Mouse (Mus musculus) regulatory T cell (primary cell): Measurements from ENCODE around the gene Atr.

Experiments
- in situ Hi-C: fragments of 300-600 bp; cut with MboI, MseI; formaldehyde crosslinking; loops from one replicate; pipeline ENCODE4 v1.15.1; 2025; ENCODE audit warnings: high pct_unique_total_duplicates

Atr gene

GRCm38 (mm10) chr9:95857414-95858026 lies at the start of gene Atr:
Gene Atr (plus strand): TSS chr9:95857597.
- in situ Hi-C loops: loop anchor here (5.0 kb wide), 1 partner anchor 345 kb away; the partner anchor contains the start of gene U2surp

- in situ Hi-C loops: no loop called here
These were observed 47.8 kb upstream of the Atr start for GRCm38 (mm10) chr9:95809596-95809995.

- in situ Hi-C loops: no loop called here
These were observed 45.6 kb upstream of the Atr start for GRCm38 (mm10) chr9:95811817-95812216.

GRCm38 (mm10) chr9:95813721-95814531 lies 43.5 kb upstream of the Atr start:
- in situ Hi-C loops: no loop called here

- in situ Hi-C loops: no loop called here
These were observed 42.3 kb upstream of the Atr start for GRCm38 (mm10) chr9:95815015-95815673.

DNA sequence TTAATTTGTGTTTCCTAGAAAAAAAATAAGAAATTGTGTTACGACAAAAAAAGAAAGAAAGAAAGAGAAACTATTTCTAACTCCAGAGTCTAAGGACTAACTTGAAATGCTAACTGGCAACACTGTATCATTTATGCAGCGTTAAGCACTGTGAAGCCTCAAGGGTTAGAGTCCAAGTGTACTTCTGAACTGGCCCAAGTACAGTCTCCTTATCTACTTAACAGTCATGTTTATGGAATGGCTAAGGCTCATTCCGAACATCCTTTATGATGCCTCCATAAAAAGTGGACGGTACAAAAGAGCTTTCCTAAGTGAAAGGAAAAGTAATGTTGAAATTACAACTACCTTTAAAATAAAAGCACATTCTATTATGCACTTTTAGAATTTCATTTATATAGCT lies 41.7 kb upstream of the Atr start:
- in situ Hi-C loops: no loop called here

DNA sequence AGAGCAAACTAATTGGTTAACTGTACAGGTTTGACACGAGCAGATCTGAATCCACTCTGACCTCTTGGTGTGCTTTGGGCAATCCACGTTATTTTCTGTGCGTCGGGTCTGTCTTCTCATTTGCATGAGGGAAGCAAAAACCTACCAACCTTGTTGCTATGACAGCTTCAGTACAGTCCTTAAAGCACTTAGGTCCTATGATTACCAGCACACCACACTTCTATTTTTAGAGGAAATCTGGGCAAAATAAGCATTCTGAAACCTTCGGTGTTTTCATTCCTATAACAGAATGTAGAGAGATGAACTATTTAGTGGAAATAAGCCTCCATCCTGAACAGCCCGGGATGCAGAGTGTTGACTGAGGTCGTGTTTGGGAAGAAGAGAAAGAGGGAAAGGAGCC lies 34.9 kb upstream of the Atr start:
- in situ Hi-C loops: no loop called here

- in situ Hi-C loops: no loop called here
These were observed 29.8 kb upstream of the Atr start for GRCm38 (mm10) chr9:95827565-95827964.

DNA sequence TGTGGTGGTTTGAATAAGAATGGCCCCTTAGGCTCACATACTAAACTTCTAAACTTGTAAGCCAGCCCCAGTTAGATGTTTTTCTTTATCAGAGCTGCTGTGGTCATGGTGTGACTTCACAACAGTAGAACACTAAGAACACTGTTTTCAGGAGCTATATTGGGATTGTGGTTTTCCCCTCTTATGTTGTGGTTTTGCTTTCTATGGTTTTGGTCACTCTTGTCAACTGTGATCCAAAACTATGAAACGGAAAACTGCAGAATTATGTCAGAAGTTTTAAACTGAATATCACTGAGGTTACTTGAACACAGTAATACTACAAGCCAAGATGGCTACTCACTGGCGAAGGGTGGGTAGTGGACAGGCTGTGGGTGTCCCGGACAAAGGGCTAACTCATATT lies 24.6 kb upstream of the Atr start:
- in situ Hi-C loops: no loop called here

GRCm38 (mm10) chr9:95834799-95835198 lies 22.6 kb upstream of the Atr start:
- in situ Hi-C loops: no loop called here

GRCm38 (mm10) chr9:95835741-95836140 lies 21.7 kb upstream of the Atr start:
- in situ Hi-C loops: no loop called here

- in situ Hi-C loops: no loop called here
These were observed 18.0 kb upstream of the Atr start for GRCm38 (mm10) chr9:95839424-95839823.

DNA sequence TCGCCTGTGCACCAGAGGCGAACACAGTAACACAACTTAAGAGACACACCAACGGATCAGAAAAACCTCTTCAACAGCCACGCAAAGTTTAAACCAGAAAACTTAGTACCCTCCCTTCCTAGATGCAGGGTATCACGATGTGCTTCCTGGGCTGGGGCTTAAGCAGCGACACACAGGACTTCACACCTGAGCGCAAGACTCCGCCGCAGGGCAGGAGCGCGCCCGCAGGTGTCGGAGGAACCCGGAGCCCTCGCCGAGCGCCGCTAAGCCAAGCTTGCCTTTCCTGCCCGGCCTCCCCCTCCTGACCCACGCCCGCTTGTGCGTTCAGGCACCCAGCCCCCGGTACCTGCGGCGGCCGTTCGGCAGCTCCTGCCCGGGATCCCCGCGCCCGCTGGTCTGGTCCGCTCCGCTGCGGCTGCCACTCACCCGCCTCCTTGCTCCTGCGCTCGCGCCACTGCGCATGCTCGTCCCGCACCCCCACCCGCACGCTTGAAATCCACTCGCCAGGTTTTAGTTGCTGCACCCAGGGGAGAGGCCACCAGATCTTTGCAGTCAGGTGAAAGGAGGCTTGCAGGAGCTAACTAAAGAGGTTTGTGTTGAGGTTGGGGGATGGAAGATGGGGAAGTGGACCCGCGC lies 12.5 kb upstream of the Atr start, which contains the start of gene Pls1:
Pls1 (minus strand) TSS at position 487 of the 636 bp plus-strand sequence.
- in situ Hi-C loops: loop anchor here (10.0 kb wide), 1 partner anchor 1300 kb away; no protein-coding TSS in a partner anchor

DNA sequence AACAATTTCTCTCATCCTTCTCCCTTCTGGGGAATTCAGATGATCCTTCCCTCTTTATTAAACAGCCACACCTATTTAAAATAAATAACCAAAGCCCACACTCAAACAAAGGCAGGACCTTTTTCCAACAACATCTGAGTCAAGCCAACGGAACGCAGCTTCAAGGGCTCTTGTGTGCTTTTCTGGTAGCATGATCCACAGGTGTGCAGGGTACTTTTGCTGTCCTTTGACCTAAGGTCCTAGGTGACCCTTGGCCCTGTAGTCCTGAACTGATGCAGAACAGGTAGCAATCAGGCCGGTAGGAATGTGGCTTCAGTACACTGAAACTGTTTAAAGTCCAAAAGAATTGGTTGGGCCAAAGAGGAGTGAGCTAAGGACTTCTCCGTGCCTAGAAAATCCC lies 11.7 kb upstream of the Atr start:
- in situ Hi-C loops: loop anchor here (10.0 kb wide), 1 partner anchor 1301 kb away; no protein-coding TSS in a partner anchor

DNA sequence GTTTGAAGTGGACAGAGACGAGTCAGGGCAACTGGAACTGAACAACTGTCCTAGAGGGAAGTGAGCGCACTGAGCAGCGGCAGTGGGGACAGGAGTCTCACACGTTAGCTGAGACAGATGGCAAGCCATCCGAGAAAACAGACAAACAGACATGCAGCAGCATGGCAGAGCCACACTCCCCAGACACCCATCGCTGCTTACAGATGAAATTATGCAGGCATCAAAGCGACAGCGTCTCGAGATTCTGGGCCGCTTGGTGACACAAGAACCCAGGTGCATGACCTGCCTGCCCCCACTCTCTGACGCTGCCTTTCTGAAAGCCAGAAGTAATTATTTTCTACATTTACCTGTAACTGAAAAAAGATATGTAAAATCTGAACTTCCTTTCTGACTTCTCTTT lies 5.7 kb upstream of the Atr start:
- in situ Hi-C loops: no loop called here

DNA sequence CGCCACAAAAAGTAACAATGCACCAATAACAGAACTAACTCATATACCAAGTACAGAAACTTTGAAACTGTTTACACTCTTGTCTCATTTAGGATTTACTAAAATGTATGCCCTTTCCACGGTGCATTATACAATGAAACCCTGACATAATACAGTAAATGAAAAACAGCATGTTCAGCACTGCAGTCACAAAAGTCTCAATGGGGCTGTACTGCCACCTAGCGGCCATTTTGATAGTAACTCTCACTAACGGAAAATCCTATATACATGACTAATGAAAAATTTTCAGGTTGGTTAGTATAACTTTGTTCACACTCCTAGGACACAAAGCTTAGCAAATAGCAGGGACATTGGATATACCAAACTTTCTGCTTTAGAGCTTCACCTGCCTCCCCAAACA lies 4.5 kb upstream of the Atr start:
- in situ Hi-C loops: no loop called here

DNA sequence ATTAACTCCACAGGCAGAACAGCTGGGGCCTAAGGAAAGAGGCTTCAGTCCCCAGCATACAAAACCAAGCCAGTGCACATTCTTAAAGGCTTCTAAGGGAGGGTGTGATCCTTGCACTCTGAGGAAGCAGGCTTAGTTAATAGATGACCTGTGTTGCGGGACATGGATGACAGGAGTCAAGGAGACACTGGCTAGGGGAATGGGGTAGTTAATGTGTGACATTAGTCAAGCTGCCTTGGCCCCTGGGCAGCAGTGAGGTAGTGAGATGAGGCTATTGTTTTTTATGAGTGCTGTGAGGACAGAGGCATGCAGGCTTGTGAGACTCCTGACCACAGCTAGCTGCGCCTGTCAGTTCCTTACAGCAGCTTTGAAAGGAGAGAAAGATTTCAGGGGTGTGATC lies 2.5 kb upstream of the Atr start:
- in situ Hi-C loops: loop anchor here (5.0 kb wide), 1 partner anchor 343 kb away; the partner anchor contains the start of gene U2surp

- in situ Hi-C loops: loop anchor here (5.0 kb wide), 1 partner anchor 344 kb away; the partner anchor contains the start of gene U2surp
These were observed 1.4 kb upstream of the Atr start for GRCm38 (mm10) chr9:95856004-95856403.

GRCm38 (mm10) chr9:95858027-95858570 lies 702 bp downstream of the Atr start:
- in situ Hi-C loops: loop anchor here (5.0 kb wide), 1 partner anchor 346 kb away; the partner anchor contains the start of gene U2surp

DNA sequence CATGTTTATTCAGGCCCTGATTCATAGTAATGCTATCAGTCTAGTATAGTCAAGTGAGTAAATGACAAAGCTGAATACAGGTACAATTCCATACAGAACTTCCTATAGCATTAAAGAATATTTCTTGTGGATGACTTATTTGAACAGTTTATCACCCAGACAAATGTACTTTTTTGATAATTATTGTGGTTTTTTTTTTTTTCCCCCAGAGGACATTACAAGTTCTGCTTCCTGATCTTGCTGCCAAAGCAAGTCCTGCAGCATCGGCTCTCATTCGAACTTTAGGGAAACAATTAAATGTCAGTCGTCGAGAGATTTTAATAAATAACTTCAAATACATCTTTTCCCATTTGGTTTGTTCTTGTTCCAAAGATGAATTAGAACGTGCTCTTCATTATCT lies 20.8 kb downstream of the Atr start:
- in situ Hi-C loops: no loop called here

- in situ Hi-C loops: no loop called here
These were observed 25.4 kb downstream of the Atr start for GRCm38 (mm10) chr9:95882751-95883150.
